Mouse (Mus musculus): Measurements from ENCODE around the gene Nupr1. TPM values are rescaled to one million over a fixed set of nuclear protein-coding genes. Genes with fewer than 3 reads are reported as not detected.
"Not testable (repeated sequence)": the region's sequence is repeated elsewhere in the genome, so short reads cannot be mapped to it uniquely, and the experiment has no call there.

Nupr1 gene
- polyA plus RNA-seq, 1 experiment from 2014 or later, result 2.9 TPM

DNA sequence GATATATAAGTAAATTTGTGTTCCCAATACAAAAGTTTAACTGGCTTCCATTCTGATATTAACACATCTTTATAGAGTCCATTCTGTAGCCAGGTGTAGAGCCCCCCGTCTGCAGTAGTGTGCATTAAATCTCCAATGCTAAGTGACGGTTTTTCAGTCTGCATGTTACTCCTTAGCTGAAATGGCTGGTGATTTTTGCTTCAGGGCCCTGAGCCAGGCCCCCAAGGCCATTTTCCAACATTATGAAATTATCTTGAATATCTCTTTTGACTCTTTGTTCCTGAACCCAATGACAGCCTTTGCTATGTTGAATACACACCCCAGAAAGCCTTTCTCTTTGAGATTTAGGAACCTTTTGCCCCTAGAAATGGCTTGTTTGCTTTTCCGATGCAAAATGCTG is 29.1 kb upstream of the Nupr1 start:
- Histone ChIP-seq H3K27me3 (replicated peaks) (no peaks in the 10 kb centered on the region), H3K27ac (no peak overlapping the region), H3K4me3 (no peak overlapping the region), H3K36me3 (peaks cover 7% of the 10 kb centered on the region), H3K4me2 (replicated peaks) (no peak overlapping the region), H3K9me3 (no peaks in the 10 kb centered on the region), H3K4me1 (no peaks in the 10 kb centered on the region), H3K9ac (no peak overlapping the region)
- WGBS, result 89% methylated on average over 3 of the region's 3 CpGs
- no peak for ATAC-seq (ENCODE audit: low FRiP score, low read depth)

DNA sequence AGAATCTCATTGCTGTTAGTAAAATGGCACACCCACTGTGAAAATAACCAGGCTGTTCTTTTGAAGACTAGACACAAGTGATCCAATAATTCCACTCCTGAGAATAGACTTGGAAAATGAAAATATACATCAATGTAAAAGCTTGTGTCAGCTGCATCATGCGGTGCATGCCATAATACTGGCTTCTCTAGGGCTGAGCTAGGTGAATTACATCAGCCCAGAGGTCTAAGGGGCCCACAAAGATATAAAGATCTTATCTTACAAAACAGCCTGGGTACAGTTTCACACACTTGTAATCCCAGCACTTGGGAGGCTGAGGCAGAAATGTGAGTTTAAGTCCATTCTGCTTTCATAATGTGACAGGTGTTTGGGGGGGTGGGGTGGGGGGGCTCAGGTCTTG is 26.9 kb upstream of the Nupr1 start:
- Histone ChIP-seq H3K27ac (no peak overlapping the region), H3K27me3 (replicated peaks) (no peaks in the 10 kb centered on the region), H3K4me1 (no peaks in the 10 kb centered on the region), H3K36me3 (no peaks in the 10 kb centered on the region; the same call in 1 of the 2 replicates), H3K4me2 (replicated peaks) (no peak overlapping the region), H3K4me3 (no peak overlapping the region), H3K9ac (no peak overlapping the region), H3K9me3 (no peaks in the 10 kb centered on the region)
- 83% methylated on average over 1 of the region's 1 CpGs for WGBS
- ATAC-seq (ENCODE audit: low FRiP score, low read depth), result no peak

DNA sequence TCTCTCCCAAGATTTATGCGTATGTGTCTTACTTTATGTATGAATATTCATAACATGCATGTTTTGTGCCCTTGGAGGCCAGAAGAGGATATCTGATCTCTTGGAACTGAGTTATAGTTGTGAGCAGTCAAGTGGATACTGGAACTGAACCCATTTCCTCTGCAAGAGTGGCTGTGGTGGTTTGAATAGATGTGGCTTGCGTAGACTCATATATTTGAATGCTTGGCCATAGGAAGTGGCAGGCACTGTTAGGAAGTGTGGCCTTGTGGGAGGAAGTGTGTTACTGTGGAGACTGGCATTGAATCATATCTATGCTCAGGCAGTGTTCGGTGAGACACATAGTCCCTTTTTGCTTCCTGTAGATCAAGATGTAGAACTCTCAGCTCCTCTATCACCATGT is 25.0 kb upstream of the Nupr1 start:
- no peak overlapping the region for H3K9ac ChIP-seq
- WGBS, result 93% methylated on average over 3 of the region's 3 CpGs
- H3K4me2 ChIP-seq (replicated peaks), result no peak overlapping the region
- H3K27me3 ChIP-seq (replicated peaks), result no peaks in the 10 kb centered on the region
- H3K27ac ChIP-seq, result no peak overlapping the region
- H3K4me1 ChIP-seq, result no peaks in the 10 kb centered on the region
- ATAC-seq (ENCODE audit: low FRiP score, low read depth), result no peak
- H3K9me3 ChIP-seq, result no peaks in the 10 kb centered on the region
- H3K36me3 ChIP-seq, result no peaks in the 10 kb centered on the region
- no peak overlapping the region for H3K4me3 ChIP-seq

DNA sequence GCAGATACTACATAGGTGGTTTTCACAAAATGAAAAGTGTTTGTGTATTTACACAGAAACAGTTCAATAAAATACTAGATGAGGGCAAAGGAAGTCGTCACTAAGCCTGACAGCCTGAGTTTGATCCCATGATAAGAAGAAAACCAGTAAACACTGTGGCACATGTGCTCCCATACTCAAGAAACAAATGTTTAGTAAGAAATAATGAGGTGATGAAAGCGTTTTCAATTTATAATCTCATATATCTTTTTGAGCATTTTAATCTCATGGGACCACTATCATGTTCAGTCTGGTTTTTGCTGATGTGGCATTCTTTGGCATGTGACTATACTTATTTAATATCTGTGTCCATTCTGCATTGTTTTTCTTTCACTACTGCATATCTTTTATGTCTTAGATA is 23.3 kb upstream of the Nupr1 start:
- ATAC-seq (ENCODE audit: low FRiP score, low read depth), result no peak
- 87% methylated on average over 2 of the region's 2 CpGs for WGBS
- Histone ChIP-seq H3K36me3 (no peaks in the 10 kb centered on the region), H3K4me3 (no peak overlapping the region), H3K4me1 (0 out of 2 replicates have a peak, but pooled peaks cover 2% of the 10 kb centered on the region), H3K27ac (no peak overlapping the region), H3K9ac (no peak overlapping the region), H3K9me3 (no peaks in the 10 kb centered on the region), H3K27me3 (replicated peaks) (no peaks in the 10 kb centered on the region), H3K4me2 (replicated peaks) (no peak overlapping the region)

DNA sequence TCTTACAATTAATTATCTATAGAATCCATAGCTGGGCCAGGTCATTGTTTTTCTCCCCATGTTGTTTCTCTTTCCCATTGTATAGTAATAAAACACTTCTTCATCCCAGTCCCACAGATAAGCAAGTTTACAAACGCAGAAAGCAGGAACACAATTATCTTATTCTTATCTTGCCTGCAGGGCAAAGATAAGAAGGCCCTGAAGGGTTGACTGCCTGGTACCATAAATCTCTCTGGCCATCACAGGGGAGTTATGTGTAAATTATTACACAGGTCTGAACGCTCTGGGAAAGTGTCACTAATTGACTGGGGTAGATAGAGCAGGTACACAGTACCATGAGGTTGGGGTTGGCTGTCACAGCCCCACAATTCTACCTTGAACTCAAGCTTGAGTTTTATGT is 20.2 kb upstream of the Nupr1 start:
- 0 out of 2 replicates have a peak, but pooled peaks cover 2% of the 10 kb centered on the region for H3K4me1 ChIP-seq
- H3K27me3 ChIP-seq (replicated peaks), result no peaks in the 10 kb centered on the region
- no peak overlapping the region for H3K9ac ChIP-seq
- no peak overlapping the region for H3K27ac ChIP-seq
- 86% methylated on average over 2 of the region's 2 CpGs for WGBS
- no peak overlapping the region for H3K4me3 ChIP-seq
- H3K36me3 ChIP-seq, result no peaks in the 10 kb centered on the region
- no peaks in the 10 kb centered on the region for H3K9me3 ChIP-seq
- H3K4me2 ChIP-seq (replicated peaks), result no peak overlapping the region
- ATAC-seq (ENCODE audit: low FRiP score, low read depth), result no peak

DNA sequence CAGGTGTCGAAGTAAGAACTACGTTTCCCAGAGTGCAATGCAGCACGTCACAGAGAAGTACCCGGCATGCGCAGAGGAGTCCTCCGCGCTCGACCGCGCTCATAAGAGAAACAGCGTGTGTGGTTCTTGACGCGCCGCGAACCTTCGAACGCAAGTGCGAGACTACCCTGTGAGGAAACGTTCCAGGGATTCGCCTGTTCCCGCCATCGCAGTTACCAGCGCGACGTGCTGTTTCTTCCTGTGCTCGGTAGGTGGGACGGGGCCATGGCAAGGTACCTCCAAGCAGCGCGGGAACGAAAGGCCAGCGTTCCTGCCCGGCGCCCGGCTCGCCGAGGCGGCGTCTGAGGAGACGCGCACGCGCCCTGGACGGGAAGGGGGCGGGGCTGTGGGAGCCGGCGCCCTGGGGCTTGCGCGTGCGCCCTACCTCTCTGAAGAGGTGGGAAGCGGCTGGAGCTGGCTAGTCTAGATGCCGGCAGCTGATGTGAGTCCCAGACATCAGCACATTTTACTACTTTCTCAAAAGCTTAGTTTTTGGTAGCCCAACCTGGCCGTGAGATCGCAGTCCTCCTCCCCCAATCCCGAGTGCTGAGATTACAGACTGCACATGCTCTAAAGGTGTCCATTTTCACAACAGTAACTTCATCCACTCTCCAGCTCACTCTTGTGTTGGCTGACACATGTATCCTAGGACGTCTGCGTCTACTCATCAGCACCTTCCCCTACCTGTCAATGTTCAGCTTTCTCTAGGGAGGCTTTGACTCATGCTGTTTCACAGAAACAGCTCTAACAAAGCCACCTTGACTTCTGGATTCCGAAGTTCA is 18.8 kb upstream of the Nupr1 start, which contains the start of gene Sgf29:
TSS of gene Sgf29 (plus strand) at position 79 of the 821 bp plus-strand sequence.
- Histone ChIP-seq H3K4me2 (replicated peaks) (peak within 1 kb of the TSS; percentile 78), H3K9ac (peak within 1 kb of the TSS; percentile 61), H3K9me3 (no peaks in the 10 kb centered on the region), H3K4me1 (0 out of 2 replicates have a peak, but pooled peaks cover 2% of the 10 kb centered on the region), H3K27ac (peak within 1 kb of the TSS; percentile 77; the same call in 1 of the 2 replicates), H3K36me3 (no peaks in the 10 kb centered on the region), H3K27me3 (replicated peaks) (no peaks in the 10 kb centered on the region), H3K4me3 (peak within 1 kb of the TSS; percentile 59)
- WGBS, result 1% methylated on average over 57 of the region's 57 CpGs
- ATAC-seq (ENCODE audit: low FRiP score, low read depth), result peak; percentile 96

DNA sequence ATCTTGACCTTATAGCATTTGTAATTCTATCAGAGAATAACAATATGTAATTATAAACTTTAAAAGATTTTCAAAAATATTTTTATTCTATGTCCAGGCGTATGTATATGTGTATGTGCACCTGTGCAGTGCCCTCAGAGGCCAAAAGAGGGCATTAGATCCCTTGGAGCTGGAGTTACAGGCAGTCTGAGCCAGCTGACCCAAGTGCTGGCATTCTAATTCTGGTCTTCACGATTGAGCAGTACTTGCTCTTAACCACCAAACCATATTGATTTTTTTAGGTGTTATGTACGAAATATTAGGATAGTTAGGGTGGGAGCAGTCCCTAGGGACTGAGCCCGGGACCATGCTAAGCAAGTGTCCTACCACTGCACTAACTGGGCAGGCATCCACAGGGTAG is 17.8 kb upstream of the Nupr1 start:
- WGBS, result 84% methylated on average over 4 of the region's 4 CpGs
- Histone ChIP-seq H3K27me3 (replicated peaks) (no peaks in the 10 kb centered on the region), H3K36me3 (no peaks in the 10 kb centered on the region), H3K4me1 (0 out of 2 replicates have a peak, but pooled peaks cover 2% of the 10 kb centered on the region), H3K27ac (no peak overlapping the region), H3K4me3 (no peak overlapping the region), H3K9ac (no peak overlapping the region), H3K9me3 (no peaks in the 10 kb centered on the region), H3K4me2 (replicated peaks) (peak overlapping the region; percentile 78)
- no peak for ATAC-seq (ENCODE audit: low FRiP score, low read depth)

DNA sequence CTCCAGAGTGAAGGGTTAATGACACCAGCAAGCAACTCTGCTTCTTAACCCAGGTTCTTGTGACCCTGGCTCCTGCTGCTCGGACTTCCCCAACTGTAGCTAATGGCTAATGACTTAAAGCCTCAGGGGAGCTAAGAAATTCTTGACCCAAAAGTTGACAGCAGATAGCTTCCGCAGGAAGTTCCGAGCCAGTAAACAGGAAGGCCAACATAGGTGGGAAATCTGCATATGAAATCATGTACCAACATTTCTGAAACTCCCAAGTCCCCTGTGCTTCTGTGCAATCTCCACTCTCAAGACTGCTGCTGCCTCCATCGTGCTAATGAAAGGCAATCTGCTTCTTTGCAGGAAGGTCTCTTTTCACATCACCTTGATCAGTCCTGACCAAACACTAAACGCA is 15.0 kb upstream of the Nupr1 start:
- Histone ChIP-seq H3K4me2 (replicated peaks) (no peak overlapping the region), H3K27me3 (replicated peaks) (no peaks in the 10 kb centered on the region), H3K9me3 (no peaks in the 10 kb centered on the region), H3K4me1 (0 out of 2 replicates have a peak, but pooled peaks cover 2% of the 10 kb centered on the region), H3K9ac (no peak overlapping the region), H3K4me3 (no peak overlapping the region), H3K36me3 (no peaks in the 10 kb centered on the region), H3K27ac (no peak overlapping the region)
- WGBS, result 59% methylated on average over 5 of the region's 5 CpGs
- no peak for ATAC-seq (ENCODE audit: low FRiP score, low read depth)

DNA sequence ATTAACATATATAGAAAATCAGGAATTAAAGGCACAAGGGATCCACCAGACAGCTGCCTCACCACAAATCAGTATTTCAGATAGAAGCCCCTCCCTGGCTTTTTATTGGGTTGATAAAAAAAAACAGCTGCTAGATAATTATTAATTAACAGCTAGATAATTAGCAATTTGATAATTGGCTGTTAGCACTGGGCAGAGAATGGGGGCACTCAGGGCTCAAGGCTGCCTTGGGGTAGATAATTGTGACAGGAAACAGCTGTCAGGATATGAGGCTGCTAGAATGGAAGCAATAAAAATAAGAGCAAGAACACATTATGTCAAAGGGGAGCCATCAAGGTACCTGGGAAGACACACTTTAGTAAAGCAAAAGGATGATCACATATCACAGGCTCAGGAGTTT is 14.3 kb upstream of the Nupr1 start:
- ATAC-seq (ENCODE audit: low FRiP score, low read depth), result no peak
- no peak overlapping the region for H3K4me3 ChIP-seq
- H3K27me3 ChIP-seq (replicated peaks), result no peaks in the 10 kb centered on the region
- no peak overlapping the region for H3K9ac ChIP-seq
- no peaks in the 10 kb centered on the region for H3K9me3 ChIP-seq
- H3K36me3 ChIP-seq, result no peaks in the 10 kb centered on the region
- no peak overlapping the region for H3K4me2 ChIP-seq (replicated peaks)
- H3K4me1 ChIP-seq, result 0 out of 2 replicates have a peak, but pooled peaks cover 2% of the 10 kb centered on the region
- H3K27ac ChIP-seq, result no peak overlapping the region

DNA sequence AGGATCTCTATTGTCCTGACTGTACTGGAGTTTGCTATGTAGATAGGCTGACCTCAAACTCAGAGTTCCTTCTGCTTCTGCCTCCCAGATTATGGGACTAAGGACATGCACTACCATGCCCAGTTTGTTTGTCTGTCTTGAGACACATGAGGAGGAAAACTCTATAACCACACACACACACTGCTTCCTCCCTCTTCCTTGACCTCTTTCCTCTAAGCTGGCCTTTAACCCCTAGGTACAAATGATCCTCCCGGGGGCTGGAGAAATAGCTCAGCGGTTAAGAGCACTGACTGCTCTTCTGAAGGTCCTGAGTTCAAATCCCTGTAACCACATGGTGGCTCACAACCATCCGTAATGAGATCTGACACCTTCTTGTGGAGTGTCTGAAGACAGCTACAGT is 13.7 kb upstream of the Nupr1 start:
- no peaks in the 10 kb centered on the region for H3K4me1 ChIP-seq
- no peak overlapping the region for H3K4me3 ChIP-seq
- H3K27ac ChIP-seq, result no peak overlapping the region
- H3K9me3 ChIP-seq, result no peaks in the 10 kb centered on the region
- no peaks in the 10 kb centered on the region for H3K36me3 ChIP-seq
- no peak overlapping the region for H3K9ac ChIP-seq
- H3K4me2 ChIP-seq (replicated peaks), result no peak overlapping the region
- H3K27me3 ChIP-seq (replicated peaks), result no peaks in the 10 kb centered on the region
- no peak for ATAC-seq (ENCODE audit: low FRiP score, low read depth)
- 82% methylated on average over 3 of the region's 3 CpGs for WGBS

DNA sequence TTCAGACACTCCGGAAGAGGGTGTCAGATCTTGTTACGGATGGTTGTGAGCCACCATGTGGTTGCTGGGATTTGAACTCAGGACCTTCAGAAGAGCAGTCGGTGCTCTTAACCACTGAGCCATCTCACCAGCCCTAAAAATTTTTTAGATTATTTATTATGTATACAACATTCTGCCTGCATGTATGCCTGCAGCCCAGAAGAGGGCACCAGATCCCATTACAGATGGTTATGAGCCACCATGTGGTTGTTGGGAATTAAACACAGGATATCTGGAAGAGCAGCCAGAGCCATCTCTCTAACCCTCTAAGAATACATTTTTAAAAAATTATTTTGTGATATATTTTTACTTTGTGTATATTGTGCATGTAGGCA is 12.6 kb upstream of the Nupr1 start:
- H3K4me1 ChIP-seq; H3K27ac ChIP-seq; H3K4me2 ChIP-seq (replicated peaks); H3K9me3 ChIP-seq; H3K4me3 ChIP-seq; H3K27me3 ChIP-seq (replicated peaks); ATAC-seq (ENCODE audit: low FRiP score, low read depth); H3K36me3 ChIP-seq; H3K9ac ChIP-seq: not testable (repeated sequence)
- 81% methylated on average over 3 of the region's 3 CpGs for WGBS

DNA sequence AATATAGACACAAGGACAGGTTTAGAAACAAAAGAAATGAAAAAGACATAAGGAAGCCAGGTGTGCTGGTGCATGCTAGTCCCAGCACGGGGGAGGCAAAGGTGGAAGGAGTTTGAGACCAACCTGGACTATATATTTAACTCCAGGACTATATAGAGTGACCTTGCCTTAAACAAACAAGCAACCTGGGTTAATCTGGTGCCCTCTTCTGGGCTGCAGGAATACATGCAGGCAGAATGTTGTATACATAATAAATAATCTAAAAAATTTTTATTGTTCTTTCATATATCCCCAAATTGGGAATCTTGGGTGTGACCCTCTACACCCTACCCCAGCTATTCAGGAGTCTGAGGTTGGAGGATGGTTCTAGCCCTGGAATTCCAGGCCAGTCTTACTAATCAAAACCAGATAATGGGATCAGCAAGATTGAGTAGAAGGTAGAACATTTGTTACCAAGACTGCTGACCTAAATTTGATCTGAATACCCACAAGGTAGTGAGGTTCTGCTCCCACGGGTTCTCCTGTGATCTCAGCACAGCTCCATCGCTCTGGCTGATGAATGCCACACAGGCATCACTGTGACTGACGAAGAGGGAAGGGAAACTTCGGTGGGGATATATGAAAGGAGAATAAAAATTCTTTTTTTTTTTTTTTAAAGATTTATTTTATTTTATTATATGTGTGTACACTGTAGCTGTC is 12.0 kb upstream of the Nupr1 start:
- 73% methylated on average over 5 of the region's 5 CpGs for WGBS
- no peak for ATAC-seq (ENCODE audit: low FRiP score, low read depth)
- H3K36me3 ChIP-seq, result no peaks in the 10 kb centered on the region
- 0 out of 2 replicates have a peak, but pooled peaks cover 4% of the 10 kb centered on the region for H3K27me3 ChIP-seq (replicated peaks)
- no peak overlapping the region for H3K9ac ChIP-seq
- H3K4me2 ChIP-seq (replicated peaks), result no peak overlapping the region
- no peak overlapping the region for H3K4me3 ChIP-seq
- H3K9me3 ChIP-seq, result no peaks in the 10 kb centered on the region
- H3K27ac ChIP-seq, result no peak overlapping the region
- H3K4me1 ChIP-seq, result no peaks in the 10 kb centered on the region
